Mouse (Mus musculus) bone marrow macrophage, adult 2 months (primary cell): ENCODE measurements around the gene Rap1gap2.

Experiments used
- CTCF ChIP-seq: IDR thresholded peaks from 2 replicates; pipeline ENCODE4 v1.5.1; 2012; ENCODE audit warnings: low read depth, mild to moderate bottlenecking, low read length, moderate library complexity
- POLR2A ChIP-seq: IDR thresholded peaks from 2 replicates; pipeline ENCODE4 v1.6.1; 2012; ENCODE audit warnings: mild to moderate bottlenecking, low read depth, low read length, borderline replicate concordance

GRCm38 (mm10) chr11:74558933-74559332 is 51.8 kb downstream of the Rap1gap2 start:
- no peak for TF ChIP-seq POLR2A
- TF ChIP-seq CTCF: no peak
